Mouse (Mus musculus) Muller cell, postnatal 12 days (primary cell): Measurements from ENCODE around the gene Arhgap28.

Experiments
- DNase-seq: peaks from one replicate; pipeline ENCODE4 v3.0.0-alpha.2; 2015; ENCODE audit errors: inconsistent ontology term

Arhgap28 gene

GRCm38 (mm10) chr17:68003741-68004560 lies at the start of gene Arhgap28:
Arhgap28 (minus strand) TSS chr17:68004120.
- DNase-seq = peak; percentile 96

- DNase-seq = no peak
Observed at GRCm38 (mm10) chr17:68046341-68046675, 42.4 kb upstream of the Arhgap28 start.

GRCm38 (mm10) chr17:68045655-68046340 lies 41.9 kb upstream of the Arhgap28 start:
- DNase-seq = peak; percentile 36

GRCm38 (mm10) chr17:68042377-68042776 lies 38.5 kb upstream of the Arhgap28 start:
- DNase-seq = no peak

DNA sequence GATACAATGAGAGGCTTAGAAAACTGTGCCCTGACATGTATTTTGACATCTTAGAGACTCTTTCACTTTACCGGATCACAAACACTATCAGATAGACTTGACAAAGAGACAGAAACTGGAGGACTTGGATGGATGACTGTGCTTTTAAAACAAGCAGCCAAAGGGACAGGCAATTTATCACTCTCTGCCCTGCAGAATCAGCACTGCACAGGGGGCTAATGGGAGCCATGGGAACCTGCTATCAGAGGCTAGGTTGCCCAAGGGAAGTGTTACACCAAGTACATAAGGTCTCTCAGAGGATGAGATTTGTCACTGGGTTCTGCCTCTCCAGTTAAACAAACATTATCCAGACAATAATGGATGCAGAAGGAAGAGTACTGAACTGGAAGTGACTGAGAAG lies 33.1 kb upstream of the Arhgap28 start:
- no peak for DNase-seq

DNA sequence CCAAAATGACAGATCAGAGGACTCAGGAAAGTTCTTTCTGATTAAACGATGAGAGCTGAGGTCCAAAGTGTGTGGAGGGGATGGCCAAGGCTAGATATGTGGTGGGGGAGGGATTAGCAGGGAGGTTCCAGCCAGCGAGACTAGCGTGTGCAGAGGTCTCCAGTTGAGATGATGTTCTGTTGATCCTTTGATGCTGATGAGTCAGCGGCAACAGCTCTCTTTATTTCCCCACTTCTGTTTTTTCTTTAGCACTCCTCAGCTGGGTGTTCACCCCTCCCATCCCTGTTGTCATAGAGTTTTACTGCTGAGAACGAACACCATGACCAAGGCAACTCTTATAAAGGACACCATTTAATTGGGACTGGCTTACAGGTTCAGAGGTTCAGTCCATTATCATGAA lies 25.6 kb upstream of the Arhgap28 start:
- no peak for DNase-seq

DNA sequence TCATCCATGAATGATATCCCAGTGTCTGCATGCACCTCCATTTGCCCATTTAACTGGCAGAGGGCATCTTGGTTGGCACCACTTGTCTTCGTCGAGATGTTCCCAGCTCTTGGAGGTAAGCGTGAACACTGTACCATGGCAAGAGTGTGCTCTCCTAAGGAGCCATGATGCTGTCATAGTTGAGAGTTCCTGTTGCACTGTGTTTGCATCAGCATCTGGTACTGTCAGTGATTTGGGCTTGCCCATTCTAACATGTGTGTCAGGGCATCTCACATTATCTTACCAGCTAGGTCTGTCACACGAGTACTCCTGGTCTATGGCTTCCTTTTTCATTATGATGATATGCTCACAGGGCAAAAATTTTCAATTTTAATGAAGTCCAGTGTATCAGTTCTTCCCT lies 24.6 kb upstream of the Arhgap28 start:
- DNase-seq = no peak

GRCm38 (mm10) chr17:68024327-68024726 lies 20.4 kb upstream of the Arhgap28 start:
- no peak for DNase-seq

DNA sequence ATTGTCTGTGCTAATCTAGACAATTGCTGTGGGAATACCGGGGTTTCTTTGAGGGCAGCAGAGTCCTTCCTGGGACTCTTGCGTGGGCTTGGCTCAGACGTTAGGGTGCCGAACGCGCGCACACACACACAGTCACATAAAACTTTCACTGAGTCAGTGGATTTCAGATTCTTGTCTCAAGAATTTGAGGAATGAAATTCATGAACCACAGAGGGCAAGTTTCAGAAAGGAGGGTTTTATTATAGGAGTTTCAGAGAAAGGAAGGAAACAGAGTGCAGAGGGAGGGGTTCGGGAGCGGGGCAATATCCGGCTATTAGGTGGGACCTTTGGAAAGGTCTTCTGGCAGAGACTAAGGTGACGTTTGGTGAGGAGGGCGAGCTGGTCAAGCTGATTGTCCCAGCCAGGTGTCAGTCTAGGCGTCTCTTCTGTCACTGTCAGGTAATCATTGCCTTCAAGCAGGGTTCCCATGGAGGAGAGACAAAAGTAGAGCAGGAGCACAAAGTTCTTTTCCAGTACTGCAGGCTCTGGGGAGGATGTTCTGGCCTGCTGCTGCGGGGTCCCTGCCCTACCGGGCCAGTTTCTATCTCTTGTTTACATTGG lies 15.6 kb upstream of the Arhgap28 start:
- DNase-seq = peak; percentile 70

DNA sequence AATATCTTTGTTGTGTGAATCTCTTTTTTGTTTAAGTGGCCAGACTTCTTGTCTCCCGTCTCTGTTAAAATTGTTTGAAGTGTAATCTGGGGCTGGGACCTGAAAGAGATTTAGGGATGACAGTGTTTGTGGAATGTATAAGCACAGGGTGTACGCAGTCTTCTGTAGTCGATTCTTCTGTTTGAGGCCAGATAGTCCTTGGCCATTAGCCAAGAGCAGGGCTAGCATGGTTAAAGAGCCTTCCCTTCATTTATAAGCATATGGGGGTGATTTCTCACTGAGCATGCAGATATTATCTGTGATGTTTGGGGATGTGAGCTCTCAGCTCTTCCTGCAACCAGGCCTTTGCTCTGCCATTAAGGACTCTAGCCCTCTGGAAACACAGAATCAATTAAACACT lies 13.2 kb upstream of the Arhgap28 start:
- DNase-seq = no peak

GRCm38 (mm10) chr17:68011606-68012005 lies 7.7 kb upstream of the Arhgap28 start:
- DNase-seq = no peak

GRCm38 (mm10) chr17:68010041-68010440 lies 6.1 kb upstream of the Arhgap28 start:
- no peak for DNase-seq

GRCm38 (mm10) chr17:68004581-68005330 lies 836 bp upstream of the Arhgap28 start:
- DNase-seq = peak; percentile 1

DNA sequence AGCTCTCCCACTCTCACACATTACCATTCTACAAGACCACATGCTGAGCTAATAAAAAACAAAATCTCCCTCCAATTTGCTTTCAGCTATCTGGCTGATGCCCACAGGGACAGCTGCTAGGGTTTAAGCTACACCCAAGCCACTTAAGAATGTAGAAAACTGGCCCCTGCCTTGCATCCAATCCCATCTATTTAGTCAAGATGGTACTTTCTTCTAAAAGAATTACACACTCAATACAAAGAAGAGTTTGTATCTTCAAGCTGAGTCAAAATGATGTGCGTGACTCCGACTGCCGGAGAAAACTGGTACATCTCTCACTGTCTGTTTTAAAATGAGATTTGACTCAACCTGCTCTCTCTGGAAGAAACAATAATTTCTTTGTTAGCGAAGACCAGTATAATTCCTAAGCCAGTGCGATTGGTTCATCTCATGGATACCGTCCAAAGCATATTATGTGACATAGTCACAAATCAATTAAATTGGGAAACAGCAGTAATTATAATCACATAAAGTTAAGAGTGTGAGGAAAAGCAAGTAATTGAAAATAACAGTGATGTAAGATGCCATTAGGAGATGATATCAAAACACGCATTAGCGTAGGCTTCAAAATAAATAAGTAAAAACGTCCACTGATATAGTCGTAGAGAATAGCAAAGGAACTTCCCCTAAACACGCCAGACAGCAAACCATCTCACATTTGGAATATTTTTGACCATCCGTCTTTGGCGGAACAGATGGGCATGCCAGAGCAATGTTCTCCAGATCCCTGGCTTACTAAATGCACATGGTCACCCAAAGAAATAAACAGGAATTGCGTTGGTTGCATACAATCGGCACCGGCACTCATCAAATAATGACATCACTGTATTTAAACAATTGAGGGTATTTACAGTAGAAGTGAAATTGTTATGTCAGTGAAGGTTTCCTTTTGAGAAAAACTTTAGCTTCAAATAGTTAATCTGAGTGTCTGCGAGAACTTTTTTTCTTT lies 1.0 kb downstream of the Arhgap28 start:
- DNase-seq = peak; percentile 78

- DNase-seq = no peak
Observed at GRCm38 (mm10) chr17:67999801-68000200, 4.1 kb downstream of the Arhgap28 start.

DNA sequence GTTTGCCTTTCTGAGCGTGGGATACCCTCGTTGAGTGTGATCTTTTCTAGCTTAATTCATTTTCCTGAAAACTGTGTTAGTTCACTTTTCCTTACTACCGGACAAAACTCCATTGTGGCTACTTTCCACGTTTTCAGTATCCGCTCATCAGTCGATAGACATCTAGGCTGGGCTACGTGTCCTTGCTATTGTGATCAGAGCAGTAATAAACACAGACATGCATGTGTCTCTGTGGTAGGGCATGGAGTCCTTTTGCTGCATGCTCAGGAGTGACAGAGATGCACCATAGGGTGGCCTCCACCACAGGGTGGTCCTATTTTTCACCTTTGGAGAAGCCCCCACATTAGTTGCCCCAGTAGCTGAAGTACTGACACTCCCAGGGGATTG lies 7.2 kb downstream of the Arhgap28 start:
- DNase-seq = no peak

DNA sequence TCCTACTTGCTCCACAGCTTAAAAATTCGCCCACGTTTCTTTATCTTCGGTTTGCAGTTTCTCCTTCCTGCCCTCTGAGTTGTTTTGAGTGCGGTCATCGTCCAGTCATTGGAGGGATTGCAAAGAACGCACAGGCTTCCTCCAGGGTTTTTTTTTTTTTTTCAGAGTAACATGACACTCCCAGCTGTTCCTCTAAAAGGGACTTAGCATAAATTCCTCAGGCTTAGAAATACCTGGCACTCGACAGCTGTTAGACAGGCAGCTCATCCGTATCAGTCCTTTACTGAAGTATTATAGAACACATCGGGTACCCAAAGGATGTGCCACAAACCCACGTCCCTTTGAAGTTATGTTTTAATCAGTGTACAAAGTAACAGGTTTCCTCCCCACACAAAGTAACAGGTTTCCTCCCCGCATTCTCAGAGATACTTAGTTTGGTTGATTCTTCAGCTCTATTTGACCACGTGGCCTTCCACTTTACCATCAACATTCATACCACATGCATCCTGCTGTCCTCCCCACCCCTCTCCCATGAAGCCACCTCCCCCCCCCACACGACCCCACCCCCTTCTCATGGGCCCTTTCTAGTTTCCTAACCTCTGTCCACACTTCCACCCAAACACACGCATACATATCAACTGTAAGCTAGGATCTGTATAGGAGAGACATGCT lies 7.7 kb downstream of the Arhgap28 start:
- DNase-seq = no peak

DNA sequence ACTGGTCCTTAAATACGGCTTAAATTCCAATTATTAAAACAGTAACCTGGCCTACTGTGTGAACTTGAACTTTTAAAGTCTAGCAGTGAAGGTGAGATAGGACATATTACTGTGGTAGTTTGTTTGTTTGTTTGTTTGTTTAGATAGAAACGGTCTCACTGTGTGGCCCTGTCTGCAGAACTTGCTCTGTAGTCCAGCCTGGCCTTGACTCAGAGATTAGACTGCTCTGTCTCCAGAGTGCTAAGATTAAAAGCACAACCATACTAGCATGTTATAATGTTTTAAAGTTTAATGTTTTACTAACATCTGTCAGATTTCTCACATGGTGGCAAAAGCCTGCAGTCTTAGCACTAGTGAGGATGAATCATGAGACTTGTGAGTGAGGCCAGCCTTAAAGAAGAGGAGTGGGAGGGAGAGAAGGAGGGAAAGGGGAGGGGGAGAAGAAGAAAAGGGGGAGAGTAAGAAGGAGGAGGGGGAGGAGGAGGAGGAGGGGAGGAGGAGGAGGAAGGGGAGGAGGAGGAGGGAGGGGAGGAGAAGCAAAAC lies 8.6 kb downstream of the Arhgap28 start:
- DNase-seq = no peak

- DNase-seq = no peak
Observed at GRCm38 (mm10) chr17:67994861-67995260, 9.1 kb downstream of the Arhgap28 start.
